Mouse (Mus musculus) G1E (cell line): ENCODE measurements around the gene Dnm3.

Source experiments
- CTCF ChIP-seq: IDR thresholded peaks from 2 replicates; pipeline ENCODE4 v1.5.1; 2012; ENCODE audit warnings: low read depth, low read length, inconsistent platforms, mixed read lengths
- GATA1 ChIP-seq: IDR thresholded peaks from 2 replicates; pipeline ENCODE4 v1.6.1; 2012; ENCODE audit warnings: borderline replicate concordance, low read length, inconsistent platforms, mixed read lengths

DNA sequence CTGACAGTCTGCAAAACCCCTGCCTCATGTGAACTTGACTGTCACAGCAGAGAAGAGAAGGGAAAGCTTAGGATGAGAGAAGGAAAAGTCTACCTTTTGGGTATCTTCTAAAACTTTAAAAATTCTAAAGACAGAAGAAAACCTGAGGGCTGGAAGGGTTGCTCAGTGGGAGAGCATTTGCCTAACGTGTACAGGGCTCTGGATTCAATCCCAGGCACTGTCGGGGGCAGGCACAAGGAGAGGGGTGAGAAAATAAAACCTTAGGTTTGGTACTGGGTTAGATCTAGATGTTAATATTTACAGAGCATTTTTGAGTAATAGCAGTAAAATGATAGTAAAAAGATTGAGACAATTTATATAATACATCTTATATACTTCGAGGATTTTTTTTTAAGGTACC is 353.4 kb downstream of the Dnm3 start:
- no peak for TF ChIP-seq CTCF
- TF ChIP-seq GATA1: no peak
